Mouse (Mus musculus): ENCODE results near the gene Acp5.
"Not testable (repeated sequence)": the region's sequence is repeated elsewhere in the genome, so short reads cannot be mapped to it uniquely, and the experiment has no call there.

Acp5 gene

DNA sequence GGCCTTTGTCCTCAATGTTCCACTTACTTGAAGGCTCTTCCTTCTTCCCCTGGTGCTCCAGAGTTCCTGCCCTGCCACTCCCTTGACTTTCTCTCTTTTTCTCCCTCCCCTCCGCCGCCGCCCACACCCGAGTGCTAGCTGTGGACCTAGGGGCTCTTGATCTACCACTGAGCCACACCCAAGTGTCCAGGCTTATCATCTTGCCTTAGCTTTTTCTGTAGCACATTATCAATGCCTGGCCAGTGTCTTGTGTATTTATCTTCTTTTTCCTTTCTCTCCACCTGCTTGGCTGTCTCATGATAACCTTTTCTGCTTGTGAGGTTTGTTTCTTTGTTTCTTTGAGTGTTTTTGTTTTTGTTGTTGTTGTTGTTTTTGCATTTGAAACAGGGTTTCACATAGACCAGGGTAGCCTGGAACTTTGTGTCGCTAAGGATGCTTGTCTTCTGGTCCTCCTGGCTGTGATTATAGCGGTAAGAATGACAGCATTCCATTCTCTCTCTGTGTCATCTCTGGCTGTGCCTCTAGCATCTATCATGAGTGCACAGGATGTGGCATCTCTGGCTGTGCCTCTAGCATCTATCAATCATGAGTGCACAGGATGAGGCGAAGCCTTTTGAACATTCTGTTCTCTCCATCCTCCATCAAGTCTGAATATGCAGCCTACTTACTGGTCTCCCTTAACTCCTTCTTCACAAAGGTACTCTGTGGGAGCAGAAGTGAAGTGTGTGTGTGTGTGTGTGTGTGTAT, at the start of gene Acp5:
Gene Acp5, minus strand, starts transcription at position 68 of the 747 bp plus-strand sequence.
- no peak for DNase-seq (ENCODE audit: low spot score in 2 of 2)

DNA sequence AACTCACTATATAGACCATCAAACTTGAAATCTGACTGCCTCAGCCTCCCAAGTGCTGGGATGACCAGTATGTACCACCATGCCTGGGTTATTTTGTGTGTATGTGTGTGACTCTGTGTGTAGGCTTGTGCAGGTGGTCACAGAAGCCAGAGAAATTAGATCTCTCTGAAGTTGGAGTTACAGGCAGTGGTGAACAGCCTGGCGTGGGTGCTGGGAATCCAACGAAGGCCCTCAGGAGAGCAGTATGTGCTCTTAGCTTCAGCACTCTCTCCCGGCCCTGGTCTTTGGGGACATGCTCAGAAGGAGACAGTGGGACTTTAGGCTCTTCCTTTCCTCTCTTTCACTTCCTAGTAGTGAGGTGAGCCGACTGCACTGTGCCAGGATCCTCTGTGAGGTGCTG, 36.8 kb upstream of the Acp5 start:
- DNase-seq (ENCODE audit: low spot score in 2 of 2): no peak

DNA sequence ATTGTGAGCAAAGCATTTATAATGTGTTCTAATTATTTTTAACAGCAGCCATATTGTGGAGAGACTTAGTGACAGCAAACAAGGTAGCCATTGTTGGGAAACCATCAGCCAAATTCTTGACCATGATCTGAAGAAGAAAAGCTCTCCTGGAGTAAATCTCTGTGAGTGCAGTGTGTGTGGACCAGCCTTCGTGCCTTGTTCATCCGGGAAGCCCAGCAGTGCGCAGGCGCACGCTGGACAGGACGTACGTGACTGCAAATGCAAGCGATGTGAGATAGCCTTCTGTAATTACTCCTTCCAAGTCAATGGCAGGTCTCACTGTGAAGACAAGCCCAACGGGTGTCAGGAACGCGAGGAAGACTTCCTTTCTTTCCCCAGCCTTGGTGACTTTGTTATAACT, 33.8 kb upstream of the Acp5 start:
- no peak for DNase-seq (ENCODE audit: low spot score in 2 of 2)

DNA sequence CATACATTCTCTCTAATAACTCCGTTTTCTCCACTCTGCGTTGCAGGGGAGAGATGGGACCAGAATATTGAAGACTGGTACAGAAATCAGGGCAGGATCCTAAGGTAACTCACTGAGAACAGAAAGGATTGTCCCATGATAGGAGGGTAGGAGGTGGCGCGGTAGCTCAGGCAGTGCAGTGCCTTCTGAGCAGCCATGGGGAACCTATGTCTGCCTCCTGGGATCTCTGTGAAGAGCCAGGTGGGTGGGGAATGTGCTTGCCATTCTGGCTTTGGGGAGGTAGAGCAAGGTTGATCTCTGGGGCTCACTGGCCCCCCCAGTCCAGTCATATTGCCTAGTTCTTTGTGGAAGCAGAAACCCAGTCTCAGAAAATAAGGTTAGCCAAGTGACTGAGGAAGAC, 32.2 kb upstream of the Acp5 start:
- DNase-seq (ENCODE audit: low spot score in 2 of 2): no peak

DNA sequence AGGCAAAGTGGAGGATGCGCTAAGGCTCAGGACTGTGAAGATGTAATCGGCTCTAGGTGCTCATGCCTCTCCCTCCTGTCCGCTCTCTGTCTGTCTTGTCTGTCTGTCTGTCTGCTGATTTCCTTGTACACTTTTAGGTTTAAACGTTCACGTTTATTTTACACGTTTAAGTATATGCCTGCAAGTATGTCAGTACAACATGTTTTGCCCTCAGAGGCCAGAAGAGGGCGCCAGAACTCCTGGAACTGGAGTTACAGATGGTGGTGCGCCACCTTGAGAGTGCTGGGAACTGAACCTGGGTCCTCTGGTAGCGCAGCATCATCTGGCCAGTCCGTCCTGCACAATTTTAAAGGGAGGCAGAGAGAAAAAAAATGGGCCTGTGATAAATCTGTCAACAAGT, 31.2 kb upstream of the Acp5 start:
- no peak for DNase-seq (ENCODE audit: low spot score in 2 of 2)

DNA sequence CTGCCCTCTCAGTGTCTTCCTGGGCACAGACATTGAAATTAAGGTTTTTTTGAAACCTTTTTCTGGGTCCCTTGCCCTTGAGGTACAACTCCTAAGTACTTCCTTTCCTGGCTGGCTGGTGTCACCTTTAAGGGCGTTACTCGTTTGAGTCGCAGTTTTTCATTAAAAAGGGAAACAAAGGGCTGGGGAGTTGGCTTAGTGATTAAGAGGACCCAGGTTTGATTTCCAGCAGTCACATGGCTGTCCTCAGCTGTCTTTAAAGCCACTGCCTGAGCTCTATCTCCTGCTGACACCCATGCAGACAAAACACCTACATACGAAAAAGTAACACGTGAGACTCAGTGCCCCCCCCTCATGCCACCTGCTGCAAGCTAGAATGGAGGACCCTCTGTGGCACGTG, 30.5 kb upstream of the Acp5 start:
- no peak for DNase-seq (ENCODE audit: low spot score in 2 of 2)

DNA sequence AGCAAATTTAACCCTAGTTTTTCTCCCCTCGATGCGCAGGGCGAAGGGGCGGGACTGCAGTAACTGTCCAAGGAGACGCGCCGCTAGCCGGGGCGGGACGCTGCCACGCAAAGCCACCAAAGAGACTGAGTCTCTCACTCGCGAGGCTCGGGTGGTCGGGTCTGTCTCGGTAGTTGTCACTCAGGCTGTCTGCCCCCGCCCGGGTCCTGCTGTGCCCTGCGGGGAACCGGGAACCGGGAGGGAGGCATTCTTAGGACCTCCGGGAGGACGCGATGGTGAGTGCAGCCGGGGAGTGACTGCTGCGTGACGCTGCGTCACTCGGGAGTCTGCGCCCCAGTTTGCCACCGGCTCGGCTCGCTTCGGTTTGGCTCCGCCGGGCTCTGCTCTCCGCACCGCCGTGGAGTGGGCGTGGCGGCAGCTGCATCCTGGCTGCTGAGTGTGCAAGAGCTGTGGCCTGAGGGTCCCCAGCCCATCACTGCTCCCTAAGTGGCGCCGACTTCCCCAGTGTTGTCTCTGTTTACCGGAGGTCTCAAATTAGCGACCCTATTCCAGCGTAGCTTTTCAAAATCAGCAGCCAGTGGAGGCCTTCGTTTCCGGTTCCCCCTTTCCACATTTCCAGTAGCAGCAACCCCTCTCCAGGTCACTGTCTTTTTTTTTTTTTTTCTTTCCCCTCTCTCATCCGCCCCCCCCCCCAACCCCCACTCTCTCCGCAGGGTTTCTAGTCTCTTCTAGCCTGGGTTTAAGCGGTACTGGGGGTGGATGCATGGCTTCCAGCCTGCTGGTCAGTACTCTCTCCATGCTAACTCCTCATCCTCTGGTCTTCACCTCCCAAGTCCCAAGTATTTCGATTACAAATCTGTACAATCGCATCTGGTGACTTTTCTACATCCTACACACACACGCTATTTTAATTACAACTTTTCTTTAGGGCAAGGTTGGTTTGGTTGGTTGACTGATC, 29.5 kb upstream of the Acp5 start:
- peak; percentile 56 to 62 for DNase-seq (ENCODE audit: low spot score in 2 of 2)

DNA sequence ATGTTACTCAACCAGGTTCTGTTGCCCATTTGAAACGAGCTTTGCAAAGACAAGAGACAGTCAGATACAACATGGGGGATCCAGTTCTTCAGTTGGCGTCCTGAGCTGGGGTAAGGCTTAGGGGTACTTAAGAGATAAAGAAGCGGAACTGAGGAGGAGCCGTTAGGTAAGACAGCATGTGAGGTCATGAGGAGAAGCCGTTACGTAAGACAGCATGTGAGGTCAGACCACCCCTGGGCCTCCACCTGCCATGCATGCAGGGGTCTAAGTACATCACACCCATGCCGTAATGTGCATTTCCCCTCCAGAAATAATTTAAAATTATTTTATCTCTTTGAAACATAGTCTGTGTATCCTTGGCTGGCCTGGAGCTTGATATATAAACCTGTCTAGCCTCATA, 27.4 kb upstream of the Acp5 start:
- DNase-seq (ENCODE audit: low spot score in 2 of 2): no peak

DNA sequence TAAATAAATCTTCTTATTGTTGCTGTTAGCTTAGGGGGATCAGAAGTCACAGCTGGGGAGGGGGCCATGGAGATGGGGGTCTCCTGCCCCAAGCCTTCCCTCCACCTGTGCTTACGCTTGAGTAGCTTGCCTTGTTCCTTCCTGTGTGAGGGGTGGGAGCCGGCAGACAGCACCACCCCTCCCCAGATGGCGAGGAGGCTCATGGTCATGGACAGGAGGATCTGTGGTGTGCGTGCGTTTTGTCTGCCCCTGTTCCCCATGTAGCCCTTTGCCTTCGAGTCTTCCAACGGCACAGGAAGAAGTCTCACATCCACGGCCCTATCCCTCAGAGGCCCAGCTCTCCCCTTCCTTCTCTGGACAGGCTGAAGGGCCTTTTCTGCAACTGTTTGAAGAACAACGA, 26.8 kb upstream of the Acp5 start:
- no peak for DNase-seq (ENCODE audit: low spot score in 2 of 2)

DNA sequence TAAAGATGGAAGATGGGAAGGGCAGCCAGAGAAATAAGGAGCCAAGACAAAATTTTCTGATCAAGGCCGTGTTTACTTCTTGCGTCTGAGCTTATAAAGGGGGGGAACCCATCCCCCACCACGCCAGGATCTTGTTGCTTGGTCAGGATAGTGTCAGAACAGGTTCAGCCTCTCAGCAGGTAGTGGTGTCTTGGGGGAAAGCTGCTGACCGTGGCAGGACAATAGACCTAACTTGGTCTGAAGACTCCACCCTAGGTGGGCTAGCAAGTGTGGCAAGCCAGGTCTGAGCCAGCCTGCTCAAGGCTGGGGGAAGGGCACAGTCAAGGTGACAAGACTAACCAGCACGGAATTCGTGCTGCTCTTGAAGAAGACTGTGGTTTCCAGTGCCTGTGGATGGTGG, 25.8 kb upstream of the Acp5 start:
- no peak for DNase-seq (ENCODE audit: low spot score in 2 of 2)

DNA sequence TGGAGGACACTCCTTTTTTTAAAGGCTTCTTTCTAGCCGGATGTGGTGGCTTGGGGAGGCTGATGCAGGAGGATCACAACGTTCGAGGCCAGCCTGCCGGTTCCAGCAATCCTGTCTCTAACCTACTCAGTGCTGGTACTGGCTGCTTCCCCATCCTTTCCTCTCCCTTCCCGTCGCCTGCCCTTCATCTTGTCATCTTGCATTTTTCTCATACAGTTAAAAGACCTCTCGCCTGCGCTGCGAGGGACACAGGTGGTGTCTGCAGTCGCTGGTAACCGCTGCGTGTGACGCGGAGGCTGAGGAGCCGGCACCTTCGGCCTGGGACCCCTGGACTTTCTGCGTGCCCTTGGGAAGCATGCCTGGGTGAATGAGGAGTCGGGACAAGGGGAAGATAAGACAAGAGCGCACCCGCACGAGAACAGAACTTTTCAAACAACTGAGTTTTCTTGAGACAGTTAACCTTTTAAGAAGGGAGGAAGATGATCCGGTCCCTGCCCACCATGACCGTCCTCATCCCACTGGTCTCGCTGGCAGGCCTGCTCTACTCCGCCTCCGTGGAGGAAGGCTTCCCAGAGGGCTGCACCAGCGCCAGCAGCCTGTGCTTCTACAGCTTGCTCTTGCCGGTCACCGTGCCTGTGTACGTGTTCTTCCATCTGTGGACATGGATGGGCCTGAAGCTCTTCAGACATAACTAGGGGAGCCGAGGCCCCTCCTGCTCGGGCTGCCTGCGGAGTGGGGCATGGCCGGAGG, 22.2 kb upstream of the Acp5 start:
- no peak for DNase-seq (ENCODE audit: low spot score in 2 of 2)

DNA sequence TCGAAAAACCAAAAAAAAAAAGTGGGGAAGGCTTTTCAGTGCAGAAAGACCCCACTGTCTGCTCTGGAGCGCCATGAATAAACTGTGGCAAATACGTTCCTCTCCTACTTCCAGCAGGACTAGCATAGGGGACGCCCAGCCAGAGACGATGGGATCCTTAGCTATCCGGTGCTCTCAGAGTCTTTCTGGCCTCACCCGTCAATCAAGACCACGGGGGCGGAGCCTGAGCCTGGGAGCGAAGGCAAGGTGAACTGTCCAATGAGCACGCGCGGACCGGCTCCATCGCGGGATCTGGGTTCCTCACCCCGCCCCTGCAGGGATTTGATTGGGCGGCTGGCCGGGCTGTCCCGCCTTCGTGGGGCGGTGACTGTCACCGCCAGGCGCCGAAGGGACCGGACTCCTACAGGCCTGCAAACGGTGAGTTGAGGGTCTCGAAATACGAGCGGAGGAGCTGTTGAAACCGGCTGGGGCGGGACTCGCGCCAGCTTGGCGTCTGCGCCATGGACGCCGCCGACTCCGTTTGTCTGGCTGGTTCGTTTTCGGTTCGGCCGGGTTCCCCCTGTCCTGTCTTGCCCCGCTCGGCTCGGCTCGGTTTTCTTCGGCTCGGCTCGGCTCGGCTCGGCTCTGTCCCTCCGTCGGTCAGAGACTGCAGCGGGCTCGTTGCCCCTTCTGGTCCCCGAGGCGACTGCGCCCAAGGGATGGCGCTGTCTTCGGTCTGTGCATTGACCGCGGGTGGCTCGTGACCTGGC, 21.2 kb upstream of the Acp5 start, which contains the start of gene Pigyl:
Gene Pigyl, plus strand, starts transcription at position 350 of the 749 bp plus-strand sequence.
- peak; percentile 98 for DNase-seq (ENCODE audit: low spot score in 2 of 2)

DNA sequence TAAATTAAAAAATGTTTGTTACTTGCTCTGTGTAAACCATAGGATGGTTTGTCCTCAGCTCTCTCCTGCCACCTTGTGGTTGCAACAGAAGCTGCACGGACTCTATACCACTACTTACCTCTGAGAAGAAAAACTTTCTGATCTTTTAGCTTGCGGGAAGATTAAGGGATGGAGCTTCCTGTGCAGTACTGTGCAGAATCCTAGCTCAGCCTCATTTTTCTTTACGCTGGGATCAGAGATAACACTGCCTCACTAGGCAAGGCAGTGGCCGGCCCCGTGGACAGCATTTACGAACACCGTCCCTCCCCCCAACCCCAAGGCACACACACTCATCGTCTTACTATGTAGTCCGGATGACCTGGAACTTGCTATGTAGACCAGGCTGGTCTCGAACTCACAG, 20.1 kb upstream of the Acp5 start:
- DNase-seq (ENCODE audit: low spot score in 2 of 2): peak; percentile 79 to 83

DNA sequence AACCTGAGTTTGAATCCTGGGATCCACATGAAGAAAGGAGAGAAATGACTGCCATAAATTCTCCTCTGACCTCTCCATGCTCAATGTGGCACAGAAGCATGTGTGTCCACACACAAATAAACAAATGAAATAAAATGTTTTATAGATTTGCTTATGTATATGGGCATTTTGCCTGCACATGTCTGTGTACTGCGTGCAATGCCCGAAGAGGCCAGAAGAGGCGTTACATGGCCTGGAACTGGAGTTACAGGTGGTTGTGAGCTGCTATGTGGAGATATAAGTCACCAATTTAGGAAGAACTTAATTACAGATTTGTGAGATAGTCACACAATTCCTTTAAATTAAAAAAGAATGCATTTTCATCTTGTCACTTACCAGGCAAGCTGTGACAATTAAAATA, 18.3 kb upstream of the Acp5 start:
- DNase-seq (ENCODE audit: low spot score in 2 of 2): no peak

DNA sequence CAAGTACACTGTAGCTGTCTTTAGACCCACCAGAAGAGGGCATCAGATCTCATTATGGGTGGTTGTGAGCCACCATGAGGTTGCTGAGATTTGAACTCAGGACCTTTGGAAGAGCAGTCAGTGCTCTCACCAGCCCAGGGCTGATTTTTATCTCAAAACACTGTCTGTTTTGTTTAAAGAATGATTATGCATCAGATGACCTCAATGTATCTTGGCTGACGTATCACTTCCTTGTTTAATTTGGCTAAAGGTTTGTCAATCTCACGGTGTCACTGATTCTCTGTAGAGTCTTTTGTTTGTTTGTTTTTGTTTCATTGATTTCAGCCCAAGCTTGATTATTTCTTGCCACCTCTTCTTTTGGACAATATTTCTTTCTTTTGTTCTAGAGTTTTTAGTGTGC, 15.4 kb upstream of the Acp5 start:
- no peak for DNase-seq (ENCODE audit: low spot score in 2 of 2)

DNA sequence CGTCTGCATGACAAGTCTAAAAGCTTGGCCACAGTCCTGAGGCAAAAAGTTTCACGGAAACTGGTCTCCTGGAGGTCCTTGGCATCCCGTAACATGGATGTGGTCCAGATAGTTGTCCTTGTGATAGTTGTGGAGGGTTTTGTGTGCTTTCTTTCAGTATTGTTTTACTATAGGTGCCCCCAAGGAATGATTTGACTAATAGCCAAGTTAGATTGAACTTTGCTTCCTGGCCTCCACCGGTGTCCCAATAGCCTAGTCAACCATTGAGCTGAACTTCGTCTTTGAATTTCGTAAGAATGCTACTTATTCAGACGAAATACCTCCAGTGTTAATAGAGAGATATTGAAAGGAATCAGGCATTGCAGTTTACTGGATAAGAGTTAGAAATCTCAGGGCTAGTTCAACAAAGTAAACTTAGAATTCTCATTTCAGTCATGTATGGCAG, 14.8 kb upstream of the Acp5 start:
- DNase-seq (ENCODE audit: low spot score in 2 of 2): not testable (repeated sequence)

DNA sequence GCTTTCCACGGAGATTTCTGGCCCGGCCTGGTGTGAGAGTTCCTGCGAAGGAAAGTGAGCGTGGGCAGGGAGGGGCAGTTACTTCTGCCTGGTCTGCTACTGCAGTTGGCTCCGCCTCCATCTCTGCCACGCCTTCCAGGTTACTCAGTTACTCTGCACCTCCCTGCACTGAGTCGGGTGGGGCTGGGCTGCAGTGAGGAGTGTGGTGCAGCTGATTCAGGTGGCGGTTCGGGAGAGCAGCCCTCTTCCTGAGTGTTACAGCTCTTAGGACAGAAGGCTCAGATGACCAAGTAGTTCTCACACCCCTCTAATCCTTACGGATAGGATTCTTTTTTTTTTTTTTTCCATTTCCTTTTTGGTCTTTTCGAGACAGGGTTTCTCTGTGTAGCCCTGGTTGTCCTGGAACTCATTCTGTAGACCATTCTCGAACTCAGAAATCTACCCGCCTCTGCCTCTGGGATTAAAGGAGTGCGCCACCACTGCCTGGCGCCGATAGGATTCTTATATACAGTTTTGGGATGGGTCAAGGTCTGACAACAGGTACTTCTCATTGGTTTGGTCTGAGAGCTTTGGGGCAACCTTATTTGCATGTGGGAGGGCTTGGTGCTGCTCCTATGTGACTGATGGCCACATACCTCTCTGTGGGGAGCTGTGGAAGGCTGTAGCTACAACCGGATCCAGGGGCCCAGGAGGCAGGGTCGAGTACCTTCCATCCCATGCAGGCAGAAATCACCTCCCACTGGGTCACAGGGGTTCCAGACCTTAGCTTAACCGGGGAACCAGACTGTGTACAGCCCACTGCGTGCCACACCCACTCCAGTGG, 14.1 kb upstream of the Acp5 start:
- no peak for DNase-seq (ENCODE audit: low spot score in 2 of 2)

DNA sequence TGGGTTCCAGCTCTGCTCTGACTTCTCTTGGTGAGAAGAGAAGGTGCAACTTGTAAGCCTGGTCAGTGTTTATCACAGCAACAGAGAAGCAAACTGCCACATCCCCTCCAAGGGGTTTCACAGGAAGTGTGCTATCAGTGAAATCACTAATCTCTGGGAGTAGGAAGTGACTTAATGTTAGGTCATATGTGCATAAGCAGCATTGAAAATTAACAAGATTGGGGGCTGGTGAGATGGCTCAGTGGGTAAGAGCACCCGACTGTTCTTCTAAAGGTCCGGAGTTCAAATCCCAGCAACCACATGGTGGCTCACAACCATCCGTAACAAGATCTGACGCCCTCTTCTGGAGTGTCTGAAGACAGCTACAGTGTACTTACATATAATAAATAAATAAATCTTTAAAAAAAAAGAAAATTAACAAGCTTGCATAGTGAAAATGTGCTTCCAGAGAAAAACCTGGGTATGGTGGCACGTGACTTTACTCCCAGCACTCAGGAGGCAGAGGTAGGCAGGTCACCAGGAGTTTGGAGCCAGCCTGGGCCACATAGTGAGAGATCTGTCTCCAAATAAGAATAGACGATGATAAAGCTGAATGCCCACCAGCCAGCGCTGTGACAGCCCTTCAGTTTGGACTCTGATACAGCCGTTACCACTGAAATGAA, 8.9 kb upstream of the Acp5 start:
- DNase-seq (ENCODE audit: low spot score in 2 of 2): no peak

DNA sequence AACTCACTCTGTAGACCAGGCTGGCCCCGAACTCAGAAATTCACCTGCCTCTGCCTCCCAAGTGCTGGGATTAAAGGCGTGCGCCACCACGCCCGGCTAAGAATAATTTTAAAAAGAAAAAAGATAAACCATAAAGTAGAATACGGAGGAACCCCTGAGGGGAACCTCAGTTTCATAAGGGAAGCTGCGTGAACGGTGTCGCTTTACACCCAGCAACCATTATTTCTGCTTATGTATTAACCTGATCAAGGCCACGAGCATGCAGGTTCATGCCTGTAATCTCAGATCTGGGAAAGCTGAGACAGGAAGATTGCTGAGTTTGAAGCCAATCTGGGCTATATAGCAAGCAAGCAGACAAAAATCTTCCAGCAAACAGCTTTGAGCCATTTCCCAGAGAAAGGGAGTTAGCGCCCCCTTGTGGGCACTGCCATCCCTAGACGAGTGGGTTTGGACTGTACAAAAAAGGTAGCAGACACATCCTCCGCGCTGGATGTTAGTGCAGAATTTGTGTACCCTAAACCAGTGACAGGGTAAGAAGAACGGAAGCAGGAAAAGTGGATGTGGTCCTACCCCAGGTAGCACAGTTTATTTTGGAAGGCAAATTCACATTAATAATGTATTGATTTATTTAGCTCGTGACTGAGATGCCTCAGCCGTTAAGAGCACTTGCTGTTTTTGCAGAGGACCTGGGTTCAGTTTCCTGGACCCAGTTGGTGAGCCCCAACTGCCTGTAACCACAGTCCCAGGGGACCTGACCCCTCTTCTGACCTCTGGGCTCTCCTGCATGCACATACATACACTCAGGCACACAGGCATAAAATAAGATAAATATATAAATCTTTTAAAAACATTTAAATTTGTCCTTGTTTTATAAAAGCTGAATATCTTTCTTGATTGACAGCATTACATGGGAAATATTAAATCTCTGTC, 7.9 kb upstream of the Acp5 start:
- peak; percentile 90 to 94 for DNase-seq (ENCODE audit: low spot score in 2 of 2)
